Mouse (Mus musculus) liver, embryonic 16.5 days (tissue): Measurements from ENCODE around the gene Rbp3. TPM values are rescaled to one million over a fixed set of nuclear protein-coding genes. Genes with fewer than 3 reads are reported as not detected.

Experiments
- ATAC-seq: fragments of 200-750 bp; cut with Nextera tagmentation; 2 replicates; pipeline ENCODE4 v1.8.0; 2017; ENCODE audit warnings: low read depth, mild to moderate bottlenecking, moderate number of reproducible peaks, moderate library complexity
- H3K27ac ChIP-seq: fragments of 300-500 bp; sonication (generic); 2 replicates; pipeline ENCODE4 v1.5.1; 2014; ENCODE audit warnings: mild to moderate bottlenecking, low read length
- H3K27me3 ChIP-seq: fragments of 300-500 bp; sonication (generic); 2 replicates; pipeline ENCODE4 v1.6.1; 2014; ENCODE audit warnings: low read depth, low read length, mixed read lengths; ENCODE audit not compliant: control insufficient read depth, insufficient read depth
- H3K36me3 ChIP-seq: fragments of 300-500 bp; sonication (generic); 2 replicates; pipeline ENCODE4 v1.6.1; 2014; ENCODE audit warnings: mild to moderate bottlenecking; ENCODE audit not compliant: control insufficient read depth, insufficient read depth
- H3K4me1 ChIP-seq: fragments of 300-500 bp; sonication (generic); 2 replicates; pipeline ENCODE4 v1.6.1; 2014; ENCODE audit warnings: low read depth, low read length, mixed read lengths; ENCODE audit not compliant: control insufficient read depth
- H3K4me2 ChIP-seq: fragments of 300-500 bp; sonication (generic); 2 replicates; pipeline ENCODE4 v1.6.1; 2014; ENCODE audit warnings: low read depth, low read length, mixed read lengths
- H3K4me3 ChIP-seq: fragments of 300-500 bp; sonication (generic); 2 replicates; pipeline ENCODE4 v1.5.1; 2014; ENCODE audit warnings: low read depth, mild to moderate bottlenecking, low read length
- H3K9ac ChIP-seq: fragments of 300-500 bp; sonication (generic); 2 replicates; pipeline ENCODE4 v1.6.1; 2014; ENCODE audit warnings: low read depth, low read length
- H3K9me3 ChIP-seq: fragments of 300-500 bp; sonication (generic); replicated peaks from 2 replicates; pipeline ENCODE4 v1.6.1; 2016; ENCODE audit warnings: low read length; ENCODE audit not compliant: control insufficient read depth
- WGBS: fragments of 180-500 bp; shearing (Covaris S2); extraction: QIAGEN DNeasy Blood & Tissue Kit; methylation state at CpG from one replicate; pipeline ENCODE4 v1.1.7; 2014; ENCODE audit not compliant: insufficient replicate concordance; 5-methylcytosine and 5-hydroxymethylcytosine counted together
- polyA plus RNA-seq: library from polyadenylated mRNA; unstranded; fragments of >200 nt; fragmentation: Nextera tagmentation; extraction: Ambion mirVana; gene quantifications from 2 replicates; pipeline ENCODE4 v1.2.1, GENCODE M21; 2015

The Rbp3 gene
- polyA plus RNA-seq, 1 experiment from 2014 or later, result 0.04 TPM

GRCm38 (mm10) chr14:33991971-33992370 lies 38.2 kb downstream of the Rbp3 start:
- no peaks in the 10 kb centered on the region for H3K9me3 ChIP-seq
- no peak overlapping the region for H3K27ac ChIP-seq
- no peak overlapping the region for H3K4me3 ChIP-seq
- WGBS, result 44% methylated on average over 4 of the region's 4 CpGs
- ATAC-seq, result no peak
- H3K27me3 ChIP-seq, result no peaks in the 10 kb centered on the region
- no peaks in the 10 kb centered on the region for H3K4me1 ChIP-seq
- H3K9ac ChIP-seq, result no peak overlapping the region
- H3K4me2 ChIP-seq, result no peak overlapping the region
- H3K36me3 ChIP-seq, result no peaks in the 10 kb centered on the region

GRCm38 (mm10) chr14:33993051-33993450 lies 39.2 kb downstream of the Rbp3 start:
- Histone ChIP-seq H3K27me3 (no peaks in the 10 kb centered on the region), H3K27ac (no peak overlapping the region), H3K4me2 (no peak overlapping the region), H3K36me3 (no peaks in the 10 kb centered on the region), H3K9me3 (no peaks in the 10 kb centered on the region), H3K4me3 (no peak overlapping the region), H3K4me1 (no peaks in the 10 kb centered on the region), H3K9ac (no peak overlapping the region)
- whole genome bisulfite sequencing, result 75% methylated on average over 9 of the region's 9 CpGs
- no peak for ATAC-seq

GRCm38 (mm10) chr14:33993521-33994289 lies 39.9 kb downstream of the Rbp3 start:
- no peak overlapping the region for H3K27ac ChIP-seq
- H3K4me2 ChIP-seq, result no peak overlapping the region
- H3K4me1 ChIP-seq, result no peaks in the 10 kb centered on the region
- H3K9ac ChIP-seq, result no peak overlapping the region
- ATAC-seq, result no peak
- H3K4me3 ChIP-seq, result no peak overlapping the region
- H3K27me3 ChIP-seq, result no peaks in the 10 kb centered on the region
- H3K36me3 ChIP-seq, result no peaks in the 10 kb centered on the region
- 67% methylated on average over 6 of the region's 6 CpGs for WGBS
- H3K9me3 ChIP-seq, result no peaks in the 10 kb centered on the region

- Histone ChIP-seq H3K9ac (no peak overlapping the region), H3K4me3 (no peak overlapping the region), H3K9me3 (no peaks in the 10 kb centered on the region), H3K27ac (no peak overlapping the region), H3K27me3 (no peaks in the 10 kb centered on the region), H3K4me2 (no peak overlapping the region), H3K4me1 (no peaks in the 10 kb centered on the region), H3K36me3 (no peaks in the 10 kb centered on the region)
- no peak for ATAC-seq
- 44% methylated on average over 6 of the region's 6 CpGs for WGBS
Measured at GRCm38 (mm10) chr14:33997427-33997826, 43.6 kb downstream of the Rbp3 start.

- Histone ChIP-seq H3K9me3 (no peaks in the 10 kb centered on the region), H3K36me3 (no peaks in the 10 kb centered on the region), H3K4me1 (no peaks in the 10 kb centered on the region), H3K27me3 (no peaks in the 10 kb centered on the region), H3K27ac (no peak overlapping the region), H3K9ac (no peak overlapping the region), H3K4me2 (no peak overlapping the region), H3K4me3 (no peak overlapping the region)
- ATAC-seq, result no peak
Measured at GRCm38 (mm10) chr14:34000076-34000475, 46.3 kb downstream of the Rbp3 start.

GRCm38 (mm10) chr14:34001445-34001844 lies 47.6 kb downstream of the Rbp3 start:
- Histone ChIP-seq H3K27me3 (no peaks in the 10 kb centered on the region), H3K4me2 (no peak overlapping the region), H3K4me3 (no peak overlapping the region), H3K36me3 (no peaks in the 10 kb centered on the region), H3K9ac (no peak overlapping the region), H3K4me1 (no peaks in the 10 kb centered on the region), H3K9me3 (no peaks in the 10 kb centered on the region), H3K27ac (no peak overlapping the region)
- no peak for ATAC-seq

- WGBS, result 57% methylated on average over 5 of the region's 5 CpGs
- no peaks in the 10 kb centered on the region for H3K27me3 ChIP-seq
Measured at GRCm38 (mm10) chr14:34002358-34002757, 48.6 kb downstream of the Rbp3 start.

More at GRCm38 (mm10) chr14:34002358-34002757, 48.6 kb downstream of the Rbp3 start:
- no peak overlapping the region for H3K4me3 ChIP-seq
- no peaks in the 10 kb centered on the region for H3K4me1 ChIP-seq
- no peak overlapping the region for H3K9ac ChIP-seq
- no peaks in the 10 kb centered on the region for H3K9me3 ChIP-seq
- no peak for ATAC-seq
- H3K36me3 ChIP-seq, result no peaks in the 10 kb centered on the region
- no peak overlapping the region for H3K4me2 ChIP-seq
- no peak overlapping the region for H3K27ac ChIP-seq

Other genes starting within 250 kb of the Rbp3 start
- gene Gdf10, start 30.4 kb upstream of the Rbp3 start, polyA plus RNA-seq, result 5.3 and 6.3 TPM in 2 replicates
- gene Gdf2, start 13.0 kb upstream of the Rbp3 start, polyA plus RNA-seq, result 10.1 and 10.8 TPM in 2 replicates
- gene Zfp488, start 24.8 kb downstream of the Rbp3 start, polyA plus RNA-seq, result not detected in 2 replicates
- not detected in 2 replicates for gene Gm30083, start 61.2 kb downstream of the Rbp3 start, polyA plus RNA-seq
- gene Gm5460, start 62.8 kb downstream of the Rbp3 start, polyA plus RNA-seq, result not detected in 2 replicates
- not detected in 2 replicates for gene Antxrl, start 98.7 kb downstream of the Rbp3 start, polyA plus RNA-seq
- gene Anxa8, start 132.0 kb downstream of the Rbp3 start, polyA plus RNA-seq, result 0.07 and 0.08 TPM in 2 replicates
- gene A630023A22Rik, start 148.8 kb downstream of the Rbp3 start, polyA plus RNA-seq, result not detected in 2 replicates
- gene Npy4r, start 198.5 kb downstream of the Rbp3 start, polyA plus RNA-seq, result not detected in 2 replicates
- 0.02 and 0.09 TPM in 2 replicates for gene Gprin2, start 247.7 kb downstream of the Rbp3 start, polyA plus RNA-seq